Mouse (Mus musculus) brain, embryonic 14.5 days (tissue): Measurements from ENCODE around the gene Pdss2.

Experiments used
- CTCF ChIP-seq: fragments of 200-500 bp; IDR thresholded peaks from 2 replicates; pipeline ENCODE4 v1.5.1; 2012; ENCODE audit warnings: inconsistent platforms, mild to moderate bottlenecking, moderate library complexity, borderline replicate concordance; ENCODE audit not compliant: insufficient read depth, insufficient read length; ENCODE audit errors: extremely low read depth
- POLR2A ChIP-seq: fragments of 200-500 bp; IDR thresholded peaks from 2 replicates; pipeline ENCODE4 v1.6.1; 2012; ENCODE audit warnings: mild to moderate bottlenecking, inconsistent platforms, borderline replicate concordance; ENCODE audit not compliant: poor library complexity, insufficient read depth, insufficient read length, severe bottlenecking; ENCODE audit errors: extremely low read depth

GRCm38 (mm10) chr10:43463227-43463626 is 241.9 kb downstream of the Pdss2 start:
- TF ChIP-seq CTCF (no peak), POLR2A (no peak)
